Mouse (Mus musculus) heart, embryonic 10.5 days (tissue): ENCODE results near the gene Prkn. TPM values are rescaled to one million over a fixed set of nuclear protein-coding genes. Genes with fewer than 3 reads are reported as not detected.

ENCODE experiments used
- DNase-seq: peaks from one replicate; pipeline ENCODE4 v3.0.0-alpha.2; 2017; ENCODE audit warnings: low spot score
- H3K27ac ChIP-seq: fragments of 300-500 bp; sonication (generic); 2 replicates; pipeline ENCODE4 v1.5.1; 2016; ENCODE audit warnings: mild to moderate bottlenecking
- H3K27me3 ChIP-seq: fragments of 300-500 bp; sonication (generic); 2 replicates; pipeline ENCODE4 v1.6.1; 2016; ENCODE audit warnings: mild to moderate bottlenecking; ENCODE audit not compliant: poor library complexity, insufficient read depth, severe bottlenecking
- H3K36me3 ChIP-seq: fragments of 300-500 bp; sonication (generic); 2 replicates; pipeline ENCODE4 v1.6.1; 2016; ENCODE audit warnings: mild to moderate bottlenecking, moderate library complexity
- H3K4me1 ChIP-seq: fragments of 300-500 bp; sonication (generic); 2 replicates; pipeline ENCODE4 v1.6.1; 2016; ENCODE audit warnings: mild to moderate bottlenecking
- H3K4me3 ChIP-seq: fragments of 300-500 bp; sonication (generic); 2 replicates; pipeline ENCODE4 v1.5.1; 2016; ENCODE audit warnings: mild to moderate bottlenecking, moderate library complexity
- H3K9me3 ChIP-seq: fragments of 300-500 bp; sonication (generic); 2 replicates; pipeline ENCODE4 v1.6.1; 2016; ENCODE audit warnings: mild to moderate bottlenecking, moderate library complexity
- WGBS: fragments of 180-500 bp; shearing (Covaris S2); methylation state at CpG from one replicate; pipeline ENCODE4 v1.1.7; 2016; 5-methylcytosine and 5-hydroxymethylcytosine counted together
- polyA plus RNA-seq: library from polyadenylated mRNA; unstranded; fragments of >200 nt; fragmentation: Nextera tagmentation; extraction: Ambion mirVana; gene quantifications from 2 replicates; pipeline ENCODE4 v1.2.1, GENCODE M21; 2016

Prkn gene
- polyA plus RNA-seq, 1 experiment from 2014 or later = 1.0 TPM

DNA sequence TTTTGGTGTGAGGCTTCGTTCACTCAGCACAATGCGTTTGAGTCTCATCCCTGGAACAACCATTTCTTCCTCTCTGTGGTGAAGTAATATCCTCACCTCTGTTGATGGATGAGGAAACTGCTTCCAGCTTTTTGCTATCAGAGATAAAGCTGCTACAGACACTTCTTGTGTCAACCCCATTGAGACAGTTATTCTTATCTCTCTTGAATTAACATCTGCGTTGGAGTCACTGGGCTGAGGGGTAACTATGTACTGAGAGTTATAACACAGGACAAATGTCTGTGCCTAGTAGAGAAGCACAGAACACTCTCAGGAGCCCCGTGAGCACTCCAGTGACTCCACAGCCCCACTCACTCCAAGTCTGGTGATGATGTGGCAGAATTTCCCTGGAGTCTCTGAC lies 500.2 kb downstream of the Prkn start:
- Histone ChIP-seq H3K4me3 (no peak overlapping the region), H3K4me1 (no peaks in the 10 kb centered on the region), H3K9me3 (no peaks in the 10 kb centered on the region), H3K36me3 (no peaks in the 10 kb centered on the region), H3K27me3 (no peaks in the 10 kb centered on the region; the same call in 1 of the 2 replicates), H3K27ac (no peak overlapping the region)
- 44% methylated on average over 4 of the region's 4 CpGs for WGBS
- DNase-seq = no peak

DNA sequence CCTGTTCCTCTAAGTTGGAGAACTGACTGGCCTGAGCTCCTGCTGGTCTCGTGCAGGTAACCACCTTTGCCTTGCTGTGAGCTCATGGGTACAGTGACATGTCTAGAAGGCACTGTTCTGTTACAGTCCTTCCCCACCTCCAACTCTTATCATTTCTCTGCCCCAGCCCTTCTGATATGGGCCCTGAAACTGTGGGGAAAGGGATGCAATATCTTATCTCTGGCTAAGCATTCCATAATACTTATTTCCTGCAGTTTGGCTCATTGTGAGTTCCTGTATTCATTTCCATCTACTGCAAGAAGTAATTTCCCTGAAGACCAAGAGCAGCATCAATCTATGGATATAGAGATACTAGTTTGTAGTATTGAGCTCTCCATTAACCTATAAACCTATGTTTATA lies 506.1 kb downstream of the Prkn start:
- no peak for DNase-seq
- Histone ChIP-seq H3K36me3 (no peaks in the 10 kb centered on the region), H3K27ac (no peak overlapping the region), H3K27me3 (no peaks in the 10 kb centered on the region), H3K9me3 (no peaks in the 10 kb centered on the region), H3K4me3 (no peak overlapping the region), H3K4me1 (no peaks in the 10 kb centered on the region)
- 92% methylated on average over 1 of the region's 1 CpGs for WGBS

DNA sequence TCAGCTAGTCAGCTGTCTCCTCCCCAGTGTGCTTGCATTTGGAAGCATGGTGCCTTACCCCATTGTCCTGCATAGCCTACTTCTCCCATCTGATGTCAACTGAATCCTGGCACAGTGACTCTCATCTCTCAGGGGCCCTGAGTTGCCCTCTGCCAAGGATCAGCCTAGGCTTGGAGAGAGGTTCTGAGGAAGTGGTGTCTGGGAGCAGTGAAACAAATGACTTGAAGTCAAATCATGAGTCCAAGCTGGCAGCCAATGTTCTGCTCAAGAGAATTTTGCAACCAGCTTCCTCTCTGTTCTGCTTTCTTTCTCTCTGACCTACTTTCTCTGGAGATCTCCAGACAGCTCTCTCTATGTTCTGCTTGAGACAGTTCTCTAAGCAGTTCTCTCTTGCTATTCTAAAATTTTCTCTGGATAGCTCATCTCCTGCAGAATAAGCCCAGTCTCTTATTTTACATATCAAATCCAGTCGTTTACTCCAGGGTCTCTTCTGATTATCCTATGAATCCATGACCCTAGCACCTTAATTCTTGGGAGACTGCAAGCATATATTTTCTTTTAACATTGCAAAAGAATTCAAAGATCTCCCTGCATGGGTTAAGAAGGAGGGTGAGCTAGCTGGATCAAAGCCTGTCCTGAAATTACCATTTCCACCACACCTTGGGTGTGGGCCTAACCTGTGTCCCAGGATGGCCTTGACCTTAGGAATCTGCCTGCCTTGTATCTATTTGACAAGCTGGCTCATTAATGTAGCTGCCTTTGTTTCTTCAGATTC lies 512.8 kb downstream of the Prkn start:
- Histone ChIP-seq H3K36me3 (no peaks in the 10 kb centered on the region), H3K4me1 (no peaks in the 10 kb centered on the region), H3K27ac (no peak overlapping the region), H3K27me3 (0 out of 2 replicates have a peak, but pooled peaks cover 4% of the 10 kb centered on the region), H3K9me3 (no peaks in the 10 kb centered on the region), H3K4me3 (no peak overlapping the region)
- WGBS = 44% methylated on average over 1 of the region's 1 CpGs
- DNase-seq = no peak

DNA sequence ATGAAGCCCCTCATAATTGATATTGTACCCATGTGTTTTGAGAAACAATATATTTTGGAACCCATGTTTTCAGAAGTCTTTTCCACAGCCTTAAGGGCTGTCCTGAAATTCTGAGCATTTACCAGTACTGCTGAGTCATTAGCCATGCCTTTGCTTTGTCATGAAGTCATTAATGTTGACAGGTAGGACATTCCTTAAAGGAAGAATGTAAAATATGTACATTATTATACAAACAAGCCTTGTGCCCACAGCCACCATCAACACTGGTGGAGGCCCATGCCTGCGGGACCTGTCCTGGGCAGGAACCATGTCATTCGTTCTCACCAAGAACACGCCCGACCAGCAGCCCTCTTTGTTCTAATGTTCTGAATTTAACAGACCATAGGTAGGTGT lies 513.4 kb downstream of the Prkn start:
- Histone ChIP-seq H3K4me3 (no peak overlapping the region), H3K9me3 (no peaks in the 10 kb centered on the region), H3K27ac (no peak overlapping the region), H3K36me3 (no peaks in the 10 kb centered on the region), H3K27me3 (0 out of 2 replicates have a peak, but pooled peaks cover 4% of the 10 kb centered on the region), H3K4me1 (no peaks in the 10 kb centered on the region)
- WGBS = 87% methylated on average over 4 of the region's 4 CpGs
- no peak for DNase-seq

DNA sequence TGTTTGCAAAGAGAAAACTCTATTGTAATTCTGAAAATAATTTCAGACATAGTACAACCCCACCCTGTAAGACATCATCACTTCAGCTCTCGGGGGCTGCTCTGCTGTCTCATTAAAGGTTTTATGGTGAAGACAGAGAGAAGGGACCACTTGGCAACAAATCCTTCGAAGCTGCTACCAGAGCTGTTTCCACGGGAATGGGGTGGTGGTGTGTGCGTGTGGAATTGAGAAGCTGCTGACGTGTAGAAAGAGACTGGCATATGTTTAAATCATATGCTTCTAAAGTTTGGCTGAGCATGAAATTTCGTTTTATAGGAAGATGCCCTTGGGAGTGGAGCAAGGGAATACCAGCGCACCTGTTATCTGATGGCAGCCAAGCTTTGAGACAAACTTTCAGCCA lies 514.2 kb downstream of the Prkn start:
- Histone ChIP-seq H3K9me3 (no peaks in the 10 kb centered on the region), H3K4me3 (no peak overlapping the region), H3K27ac (no peak overlapping the region), H3K27me3 (0 out of 2 replicates have a peak, but pooled peaks cover 4% of the 10 kb centered on the region), H3K4me1 (no peaks in the 10 kb centered on the region), H3K36me3 (no peaks in the 10 kb centered on the region)
- no peak for DNase-seq
- WGBS = 72% methylated on average over 7 of the region's 7 CpGs

DNA sequence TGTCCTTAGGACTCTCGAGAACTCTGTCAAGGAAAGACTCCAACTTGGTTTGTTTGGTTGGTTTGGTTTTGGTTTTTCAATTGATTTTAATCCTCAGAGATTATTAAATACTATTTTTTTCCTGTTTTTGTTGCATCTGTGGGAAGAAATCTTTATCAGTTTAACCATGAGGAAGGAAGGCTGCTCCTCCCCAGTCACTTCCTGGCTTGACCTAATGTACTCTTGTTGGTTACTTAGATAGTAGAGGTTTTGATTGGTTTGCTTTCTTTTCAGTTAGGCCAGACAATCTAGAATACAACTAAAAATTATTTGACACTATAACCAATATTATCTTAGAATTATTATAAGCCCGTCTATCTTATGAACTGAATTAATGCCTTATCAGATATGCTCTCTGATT lies 535.3 kb downstream of the Prkn start:
- no peak overlapping the region for H3K27ac ChIP-seq
- DNase-seq = no peak
- no peak overlapping the region for H3K4me3 ChIP-seq
- H3K9me3 ChIP-seq = no peaks in the 10 kb centered on the region
- WGBS = 70% methylated on average over 2 of the region's 2 CpGs
- no peaks in the 10 kb centered on the region for H3K4me1 ChIP-seq
- no peaks in the 10 kb centered on the region for H3K36me3 ChIP-seq
- H3K27me3 ChIP-seq = no peaks in the 10 kb centered on the region

DNA sequence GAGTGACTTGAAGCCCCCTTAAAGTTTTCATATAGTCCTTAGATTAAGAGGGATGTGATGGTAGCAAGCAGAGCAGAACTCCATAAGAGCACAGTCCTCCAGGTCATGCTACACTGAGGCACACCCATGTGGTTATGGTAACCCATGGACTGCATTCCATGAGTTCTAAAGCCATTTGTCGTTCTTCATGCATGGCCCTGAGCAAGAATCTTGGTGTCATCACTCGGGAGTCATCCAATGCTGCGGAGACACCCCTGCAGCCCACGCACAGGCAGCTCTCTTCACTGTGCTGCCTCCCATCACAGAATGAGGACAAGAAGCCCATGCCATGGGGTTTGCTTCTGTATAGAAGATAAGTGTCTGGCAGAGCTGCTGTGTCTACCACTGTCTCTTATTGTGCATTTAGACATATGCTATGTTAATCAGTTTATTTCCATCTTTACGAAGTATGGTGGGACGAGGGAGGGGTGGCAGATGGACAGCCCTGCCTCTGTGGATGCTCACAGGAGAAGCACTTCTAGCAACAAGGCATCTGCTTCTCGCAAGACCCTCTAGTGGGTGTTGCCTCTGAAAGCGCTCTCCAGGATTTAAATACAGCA lies 543.3 kb downstream of the Prkn start:
- WGBS = 79% methylated on average over 8 of the region's 8 CpGs
- no peaks in the 10 kb centered on the region for H3K4me1 ChIP-seq
- no peaks in the 10 kb centered on the region for H3K36me3 ChIP-seq
- no peak for DNase-seq
- H3K27ac ChIP-seq = no peak overlapping the region
- no peaks in the 10 kb centered on the region for H3K9me3 ChIP-seq
- no peaks in the 10 kb centered on the region for H3K27me3 ChIP-seq
- H3K4me3 ChIP-seq = no peak overlapping the region

DNA sequence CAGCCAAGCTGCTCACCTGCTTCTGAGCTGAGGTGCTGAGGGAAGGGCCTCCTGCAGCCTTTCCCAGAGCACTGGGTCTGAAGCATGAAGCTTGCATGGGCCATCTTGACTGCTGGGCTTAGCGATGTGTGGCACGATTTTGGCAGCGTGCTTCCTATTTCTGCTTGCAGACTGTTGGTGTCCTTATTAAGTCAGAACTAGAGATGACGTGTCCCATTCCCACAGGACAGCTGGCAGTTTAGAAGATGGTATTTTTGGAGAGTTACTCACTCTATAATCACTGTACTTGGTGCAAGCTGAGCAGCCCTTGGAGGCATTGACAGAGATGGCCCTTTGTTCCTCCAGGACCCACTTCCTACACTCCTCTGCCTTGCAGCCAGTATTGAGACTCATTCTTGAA lies 545.1 kb downstream of the Prkn start:
- 82% methylated on average over 4 of the region's 4 CpGs for WGBS
- no peak for DNase-seq
- H3K4me3 ChIP-seq = no peak overlapping the region
- H3K9me3 ChIP-seq = no peaks in the 10 kb centered on the region
- H3K36me3 ChIP-seq = no peaks in the 10 kb centered on the region
- no peaks in the 10 kb centered on the region for H3K4me1 ChIP-seq
- H3K27me3 ChIP-seq = no peaks in the 10 kb centered on the region
- no peak overlapping the region for H3K27ac ChIP-seq

DNA sequence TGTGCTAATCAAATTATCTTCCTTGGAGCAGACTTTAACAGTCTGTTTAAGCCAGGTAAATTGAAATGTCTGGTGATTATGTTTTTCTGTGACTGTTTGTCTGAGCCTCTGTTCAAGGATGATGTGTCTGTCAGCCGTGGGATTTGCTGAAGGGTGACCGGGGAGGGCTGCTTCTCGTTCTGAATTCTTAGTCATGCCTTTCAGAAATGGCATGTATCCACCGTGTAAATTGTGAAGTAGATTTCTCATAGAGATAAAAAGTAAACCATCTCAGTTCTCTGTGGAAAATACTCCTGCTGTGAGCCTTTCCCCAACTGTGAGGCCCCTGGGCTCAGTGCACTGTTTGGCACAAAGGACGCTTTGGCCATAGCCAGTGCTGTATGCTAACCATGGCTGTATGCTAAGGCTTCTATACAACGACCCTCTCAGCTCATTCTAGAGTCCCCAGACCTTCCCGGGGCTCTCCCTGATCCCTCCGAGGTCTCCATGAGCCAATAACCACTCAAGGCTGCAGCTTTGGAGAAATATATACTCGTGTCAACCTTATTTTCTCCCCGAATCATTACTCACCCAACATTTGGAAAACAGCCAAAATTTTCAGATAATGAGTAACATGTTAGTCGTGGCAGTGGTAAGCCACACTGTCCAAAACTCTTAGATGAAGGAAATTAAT lies 552.6 kb downstream of the Prkn start:
- Histone ChIP-seq H3K27me3 (no peaks in the 10 kb centered on the region), H3K27ac (no peak overlapping the region), H3K4me1 (no peaks in the 10 kb centered on the region), H3K4me3 (no peak overlapping the region), H3K9me3 (no peaks in the 10 kb centered on the region), H3K36me3 (no peaks in the 10 kb centered on the region)
- DNase-seq = no peak
- WGBS = 77% methylated on average over 11 of the region's 11 CpGs

DNA sequence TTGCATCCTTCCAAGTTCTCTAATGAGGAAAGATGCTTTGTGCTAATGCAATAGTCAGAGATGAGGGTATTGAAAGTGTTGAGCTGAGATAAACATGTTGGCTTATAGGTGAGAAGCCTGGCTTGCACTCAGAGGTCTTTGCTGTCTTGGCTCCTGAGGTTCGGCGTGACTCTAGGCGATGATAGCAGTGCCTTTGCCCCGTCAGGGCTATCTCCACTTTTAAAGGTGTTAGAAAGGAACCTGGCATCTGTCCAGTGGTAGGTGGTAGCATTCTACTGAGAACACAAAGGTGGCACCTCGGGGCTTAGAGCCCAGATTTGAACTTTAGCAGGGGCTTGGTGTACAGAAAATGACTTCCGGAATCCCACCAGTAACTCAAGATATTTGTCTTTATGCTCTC lies 554.4 kb downstream of the Prkn start:
- Histone ChIP-seq H3K27me3 (no peaks in the 10 kb centered on the region), H3K27ac (no peak overlapping the region), H3K36me3 (no peaks in the 10 kb centered on the region), H3K4me1 (no peaks in the 10 kb centered on the region), H3K9me3 (no peaks in the 10 kb centered on the region), H3K4me3 (no peak overlapping the region)
- WGBS = 68% methylated on average over 6 of the region's 6 CpGs
- DNase-seq = no peak

DNA sequence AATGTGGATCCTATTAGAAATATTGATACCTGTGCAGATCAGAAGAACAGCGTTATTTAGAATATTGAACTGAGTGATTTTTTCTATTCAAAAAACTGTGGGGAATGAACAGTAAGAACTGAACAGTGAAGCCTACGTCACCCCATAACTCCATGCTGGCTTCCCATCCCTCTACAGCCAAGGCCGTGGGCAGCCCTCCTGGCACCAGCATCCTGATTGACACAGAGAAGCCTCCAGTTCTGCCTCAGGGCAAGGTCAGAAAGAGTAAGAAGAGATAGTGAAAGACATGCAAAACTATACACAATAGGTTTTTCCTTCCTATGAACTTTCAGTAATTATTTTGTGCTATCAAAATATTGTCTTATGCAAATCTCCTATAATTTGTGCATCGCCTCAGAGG lies 557.5 kb downstream of the Prkn start:
- no peaks in the 10 kb centered on the region for H3K36me3 ChIP-seq
- no peak overlapping the region for H3K27ac ChIP-seq
- no peaks in the 10 kb centered on the region for H3K9me3 ChIP-seq
- WGBS = 83% methylated on average over 4 of the region's 4 CpGs
- no peaks in the 10 kb centered on the region for H3K27me3 ChIP-seq
- H3K4me3 ChIP-seq = no peak overlapping the region
- no peaks in the 10 kb centered on the region for H3K4me1 ChIP-seq
- DNase-seq = no peak

DNA sequence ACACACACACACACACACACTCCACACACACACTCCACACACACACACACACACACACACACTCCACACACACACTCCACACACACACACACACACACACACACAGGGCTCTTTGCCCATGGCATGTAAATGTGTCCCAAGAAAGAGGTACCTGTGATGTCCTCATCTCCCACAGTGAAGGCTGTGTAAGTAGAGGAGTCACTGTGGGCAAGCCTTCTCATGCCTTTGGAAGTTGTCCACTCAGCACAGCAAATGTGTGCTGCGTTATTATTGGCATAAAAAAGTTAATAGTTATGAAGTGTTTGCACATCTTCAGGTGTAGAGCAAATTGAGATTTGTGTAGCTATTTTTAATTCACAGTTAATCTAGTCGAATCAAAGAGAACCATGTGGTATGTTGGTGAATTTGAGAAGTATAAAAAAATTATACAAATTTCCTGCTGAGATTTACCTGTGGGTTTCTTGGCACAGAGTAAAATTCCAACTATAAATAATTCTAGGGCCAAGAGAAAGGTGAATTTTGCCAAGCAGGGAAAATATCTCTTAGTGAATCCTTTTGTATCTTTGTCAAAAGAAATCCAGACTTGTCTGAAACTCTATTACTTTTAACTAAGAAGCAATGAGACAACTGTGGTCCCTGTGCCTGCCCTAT lies 562.2 kb downstream of the Prkn start:
- WGBS = 79% methylated on average over 2 of the region's 2 CpGs
- Histone ChIP-seq H3K9me3 (no peaks in the 10 kb centered on the region), H3K27me3 (no peaks in the 10 kb centered on the region), H3K4me1 (no peaks in the 10 kb centered on the region), H3K27ac (no peak overlapping the region), H3K36me3 (no peaks in the 10 kb centered on the region), H3K4me3 (no peak overlapping the region)
- DNase-seq = no peak

DNA sequence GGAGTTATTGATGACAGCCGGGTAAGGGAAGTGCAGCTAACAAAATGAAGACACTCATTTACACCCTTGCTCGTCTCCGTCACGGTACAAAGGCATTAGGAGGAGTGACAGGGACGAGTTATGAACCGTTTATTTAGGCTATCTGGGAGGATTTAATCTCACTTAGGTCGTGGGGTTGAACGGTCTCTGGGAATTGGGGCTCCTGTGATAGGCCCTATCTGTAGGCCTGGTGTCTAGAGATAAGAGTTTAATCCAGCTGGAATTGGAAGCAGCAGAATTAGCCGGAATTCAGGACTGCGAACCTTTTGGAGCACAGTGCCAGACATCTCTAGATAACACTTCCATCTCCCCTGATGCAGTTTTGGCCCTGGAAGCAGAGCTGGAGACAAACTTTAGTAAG lies 571.2 kb downstream of the Prkn start:
- no peaks in the 10 kb centered on the region for H3K4me1 ChIP-seq
- H3K4me3 ChIP-seq = no peak overlapping the region
- DNase-seq = no peak
- no peaks in the 10 kb centered on the region for H3K9me3 ChIP-seq
- H3K36me3 ChIP-seq = no peaks in the 10 kb centered on the region
- 22% methylated on average over 10 of the region's 10 CpGs for whole genome bisulfite sequencing
- no peak overlapping the region for H3K27ac ChIP-seq
- H3K27me3 ChIP-seq = no peaks in the 10 kb centered on the region
